22 mouse cellular contexts compared by ENCODE assay signal in genomic region chr13:112667215-112667614, GRCm38 (mm10). TPM values are rescaled to one million over a fixed set of nuclear protein-coding genes. Genes with fewer than 3 reads are reported as not detected.
DNase-seq lines count a peak whose midpoint lies in the region; ATAC-seq and TF ChIP-seq lines count a peak whose summit lies in the region.
"Had no signal": no experiment of that assay in that cellular context is flagged by ENCODE, and none has a peak within 500 bp of the region (broad histone marks: within the 10 kb centered on the region; RNA-seq: fewer than 3 reads in every experiment).

No protein-coding gene starts in this region.

- WGBS in heart, embryonic 12.5 days, result 34% methylated on average over 9 of the region's 9 CpGs
- WGBS in bone marrow, adult 2 months, result 47% methylated on average over 9 of the region's 9 CpGs
- 26% methylated on average over 9 of the region's 9 CpGs for WGBS in heart, postnatal 0 days
- WGBS in kidney, embryonic 15.5 days, result 85% methylated on average over 9 of the region's 9 CpGs
- 85% methylated on average over 9 of the region's 9 CpGs for WGBS in kidney, adult 2 months

- peaks cover 9% of the 10 kb centered on the region for H3K4me1 ChIP-seq in heart, embryonic 12.5 days (replicated peaks)
- H3K4me1 ChIP-seq in bone marrow, adult 2 months (ENCODE audit: control insufficient read depth, insufficient read depth, low read length), result no peaks in the 10 kb centered on the region; the same call in none of the 2 replicates
- no peaks in the 10 kb centered on the region for H3K4me1 ChIP-seq in heart, postnatal 0 days (ENCODE audit: control insufficient read depth, insufficient read depth)
- no peaks in the 10 kb centered on the region for H3K4me1 ChIP-seq in kidney, embryonic 15.5 days
- no peaks in the 10 kb centered on the region for H3K4me1 ChIP-seq in kidney, adult 2 months (ENCODE audit: control insufficient read depth, insufficient read depth, low read length)
- H3K4me1 ChIP-seq: forebrain, embryonic 13.5 days had no signal

- TF ChIP-seq EP300 in heart, postnatal 0 days (IDR thresholded peaks at IDR 0.05; ENCODE audit: low read depth), result no peak

- no peak overlapping the region for H3K27ac ChIP-seq in heart, embryonic 12.5 days (ENCODE audit: poor library complexity, severe bottlenecking)
- H3K27ac ChIP-seq in bone marrow, adult 2 months (ENCODE audit: control insufficient read depth, insufficient read depth, low read depth, low read length, poor library complexity), result no peak overlapping the region; the same call in 1 of the 2 replicates
- H3K27ac ChIP-seq in heart, postnatal 0 days (ENCODE audit: low read depth), result no peak overlapping the region
- no peak overlapping the region for H3K27ac ChIP-seq in kidney, embryonic 15.5 days
- no peak overlapping the region for H3K27ac ChIP-seq in kidney, adult 2 months (ENCODE audit: insufficient read depth, low read depth, low read length)
- H3K27ac ChIP-seq: forebrain, embryonic 13.5 days; gastrocnemius, adult 2 months; kidney, postnatal 0 days; layer of hippocampus, adult 2 months; limb, embryonic 10.5 days had no signal

- TF ChIP-seq POLR2A in bone marrow, adult 2 months (IDR thresholded peaks at IDR 0.05; ENCODE audit: borderline replicate concordance, control insufficient read depth, low read depth, low read length), result no peak
- no peak for TF ChIP-seq POLR2A in kidney, adult 2 months (IDR thresholded peaks at IDR 0.05; ENCODE audit: low read depth, low read length)

- DNase-seq in heart, adult 9 months (ENCODE audit: low spot score in 2 of 2), result no peak
- peak; percentile 46 to 50 for DNase-seq in B cell, adult 2 months
- DNase-seq in heart, postnatal 0 days (ENCODE audit: low spot score), result peak; percentile 42
- no peak for DNase-seq in layer of hippocampus, adult 11-12 months (ENCODE audit: low spot score)
- no peak for DNase-seq in kidney, adult 2 months
- DNase-seq: adrenal gland, postnatal 10 days; cerebellum, adult 8-10 months; gastrocnemius, adult 2 months; liver had no signal

- H3K4me2 ChIP-seq in heart, embryonic 12.5 days, result peak overlapping the region; percentile 48
- peak overlapping the region; percentile 45 for H3K4me2 ChIP-seq in heart, postnatal 0 days (ENCODE audit: low read depth, low read length)
- H3K4me2 ChIP-seq in kidney, embryonic 15.5 days, result no peak overlapping the region
- H3K4me2 ChIP-seq: forebrain, embryonic 13.5 days; midbrain, embryonic 11.5 days had no signal

- peak; percentile 66; the same call in 1 of the 2 replicates for ATAC-seq in heart, embryonic 12.5 days (ENCODE audit: insufficient number of reproducible peaks, low FRiP score)
- peak; percentile 85 for ATAC-seq in heart, postnatal 0 days (ENCODE audit: insufficient read depth, low read depth)
- ATAC-seq in kidney, embryonic 15.5 days (replicated peaks; ENCODE audit: low FRiP score), result no peak
- ATAC-seq: activated CD4-positive, CD25-positive, alpha-beta regulatory T cell, adult 4 months; forebrain, embryonic 13.5 days; intestine, postnatal 0 days; lung, postnatal 0 days had no signal

- no peak for TF ChIP-seq CTCF in bone marrow, adult 2 months (IDR thresholded peaks at IDR 0.05; ENCODE audit: control insufficient read depth, insufficient read depth, low read length)
- TF ChIP-seq CTCF in heart, postnatal 0 days (IDR thresholded peaks at IDR 0.05; ENCODE audit: low read depth), result no peak
- no peak for TF ChIP-seq CTCF in kidney, adult 2 months (conservative IDR thresholded peaks at IDR 0.05; ENCODE audit: insufficient read depth, insufficient read length, low read depth, low read length)

- H3K36me3 ChIP-seq in heart, embryonic 12.5 days, result peaks cover 14% of the 10 kb centered on the region
- H3K36me3 ChIP-seq in heart, postnatal 0 days (replicated peaks; ENCODE audit: control insufficient read depth, insufficient read depth, low read length), result peaks cover 22% of the 10 kb centered on the region
- peaks cover 8% of the 10 kb centered on the region for H3K36me3 ChIP-seq in kidney, embryonic 15.5 days
- no peaks in the 10 kb centered on the region; the same call in 1 of the 2 replicates for H3K36me3 ChIP-seq in kidney, adult 2 months (ENCODE audit: control insufficient read depth, insufficient read depth, low read length)

- H3K9me3 ChIP-seq in heart, embryonic 12.5 days (replicated peaks), result no peaks in the 10 kb centered on the region
- no peaks in the 10 kb centered on the region for H3K9me3 ChIP-seq in heart, postnatal 0 days (replicated peaks; ENCODE audit: control insufficient read depth, low read length)
- H3K9me3 ChIP-seq in kidney, embryonic 15.5 days (replicated peaks), result no peaks in the 10 kb centered on the region
- H3K9me3 ChIP-seq: forebrain, embryonic 13.5 days; limb, embryonic 10.5 days had no signal

- no peak overlapping the region for H3K9ac ChIP-seq in heart, embryonic 12.5 days
- 0 out of 2 replicates have a peak overlapping the region, but pooled peaks have one; percentile 8 for H3K9ac ChIP-seq in heart, postnatal 0 days (replicated peaks; ENCODE audit: low read depth, low read length)
- H3K9ac ChIP-seq in kidney, embryonic 15.5 days, result no peak overlapping the region
- H3K9ac ChIP-seq: forebrain, embryonic 13.5 days had no signal

- H3K4me3 ChIP-seq in heart, embryonic 12.5 days, result no peak overlapping the region
- H3K4me3 ChIP-seq in bone marrow, adult 2 months (replicated peaks; ENCODE audit: control insufficient read depth, low read depth, low read length), result peak overlapping the region; percentile 33
- H3K4me3 ChIP-seq in heart, postnatal 0 days (ENCODE audit: low read depth, low read length), result no peak overlapping the region
- H3K4me3 ChIP-seq in kidney, embryonic 15.5 days (replicated peaks), result no peak overlapping the region
- no peak overlapping the region for H3K4me3 ChIP-seq in kidney, adult 2 months (ENCODE audit: insufficient read depth, low read depth, low read length)
- H3K4me3 ChIP-seq: forebrain, embryonic 13.5 days; gastrocnemius, adult 2 months; layer of hippocampus, adult 2 months; limb, embryonic 10.5 days had no signal

- H3K27me3 ChIP-seq in heart, embryonic 12.5 days (replicated peaks), result no peaks in the 10 kb centered on the region
- no peaks in the 10 kb centered on the region for H3K27me3 ChIP-seq in heart, postnatal 0 days (ENCODE audit: control insufficient read depth, insufficient read depth, low read length)
- no peaks in the 10 kb centered on the region for H3K27me3 ChIP-seq in kidney, embryonic 15.5 days
- no peaks in the 10 kb centered on the region for H3K27me3 ChIP-seq in kidney, adult 2 months (replicated peaks; ENCODE audit: control insufficient read depth, insufficient read depth, low read length)
- H3K27me3 ChIP-seq: forebrain, embryonic 13.5 days had no signal

RNA-seq across cellular contexts. Expression of gene Slc38a9, which starts 6.7 kb away (rescaled TPM):
- 12.9 and 13.7 TPM in 2 replicates for polyA plus RNA-seq in heart, embryonic 12.5 days (2016; fragmentation: Nextera tagmentation; extraction: Ambion mirVana)
- polyA plus RNA-seq in bone marrow, adult 2 months (2011; ENCODE audit: insufficient read depth, insufficient read length, low replicate concordance, missing spikeins), result 23.3 and 32.9 TPM in 2 replicates
- total RNA-seq in heart, postnatal 0 days (2014; rRNA removed; ENCODE audit: low replicate concordance), result 7.6 and 11.1 TPM in 2 replicates
- 10.7 and 11.4 TPM in 2 replicates for polyA plus RNA-seq in heart, postnatal 0 days (2015; fragmentation: Nextera tagmentation; extraction: Ambion mirVana)
- 14.7 and 15.2 TPM in 2 replicates for polyA plus RNA-seq in kidney, embryonic 15.5 days (2015; fragmentation: Nextera tagmentation; extraction: Ambion mirVana)
- 7.1 and 8.2 TPM in 2 replicates for polyA plus RNA-seq in kidney, adult 2 months (2012; rRNA removed)

RNA-seq across cellular contexts. Expression of gene Ddx4, which starts 14.9 kb away (rescaled TPM):
- polyA plus RNA-seq in heart, embryonic 12.5 days (2016; fragmentation: Nextera tagmentation; extraction: Ambion mirVana), result 1.1 and 1.5 TPM in 2 replicates
- 1.6 and 1.7 TPM in 2 replicates for polyA plus RNA-seq in bone marrow, adult 2 months (2011; ENCODE audit: insufficient read depth, insufficient read length, low replicate concordance, missing spikeins)
- not detected in 2 replicates for total RNA-seq in heart, postnatal 0 days (2014; rRNA removed; ENCODE audit: low replicate concordance)
- 0.14 and 0.16 TPM in 2 replicates for polyA plus RNA-seq in heart, postnatal 0 days (2015; fragmentation: Nextera tagmentation; extraction: Ambion mirVana)
- 0.28 and 0.49 TPM in 2 replicates for polyA plus RNA-seq in kidney, embryonic 15.5 days (2015; fragmentation: Nextera tagmentation; extraction: Ambion mirVana)
- polyA plus RNA-seq in kidney, adult 2 months (2012; rRNA removed), result 0.05 TPM in 2 replicates
- total RNA-seq: gastrocnemius, adult 2 months; gastrocnemius, postnatal 4 days had no signal
- polyA plus RNA-seq: activated CD4-positive, CD25-positive, alpha-beta regulatory T cell, adult 4 months; C2C12 had no signal

Comparison
In these comparisons a context has a peak if more than half of its experiments do, and no peak if none do; other contexts are left out.
1. DNase-seq: peak in B cell, adult 2 months (2 of 2) and heart, postnatal 0 days (single experiment); none in heart, adult 9 months (0 of 2), layer of hippocampus, adult 11-12 months (single experiment) and kidney, adult 2 months (single experiment).